Mouse (Mus musculus) CD4-positive helper T cell, adult 2 months (primary cell): Measurements from ENCODE around the gene Iah1.

Experiments used
- DNase-seq: peaks from one replicate; pipeline ENCODE4 v3.0.0-alpha.2; 2012; ENCODE audit warnings: low read depth, missing footprints, low spot score

Iah1 gene

DNA sequence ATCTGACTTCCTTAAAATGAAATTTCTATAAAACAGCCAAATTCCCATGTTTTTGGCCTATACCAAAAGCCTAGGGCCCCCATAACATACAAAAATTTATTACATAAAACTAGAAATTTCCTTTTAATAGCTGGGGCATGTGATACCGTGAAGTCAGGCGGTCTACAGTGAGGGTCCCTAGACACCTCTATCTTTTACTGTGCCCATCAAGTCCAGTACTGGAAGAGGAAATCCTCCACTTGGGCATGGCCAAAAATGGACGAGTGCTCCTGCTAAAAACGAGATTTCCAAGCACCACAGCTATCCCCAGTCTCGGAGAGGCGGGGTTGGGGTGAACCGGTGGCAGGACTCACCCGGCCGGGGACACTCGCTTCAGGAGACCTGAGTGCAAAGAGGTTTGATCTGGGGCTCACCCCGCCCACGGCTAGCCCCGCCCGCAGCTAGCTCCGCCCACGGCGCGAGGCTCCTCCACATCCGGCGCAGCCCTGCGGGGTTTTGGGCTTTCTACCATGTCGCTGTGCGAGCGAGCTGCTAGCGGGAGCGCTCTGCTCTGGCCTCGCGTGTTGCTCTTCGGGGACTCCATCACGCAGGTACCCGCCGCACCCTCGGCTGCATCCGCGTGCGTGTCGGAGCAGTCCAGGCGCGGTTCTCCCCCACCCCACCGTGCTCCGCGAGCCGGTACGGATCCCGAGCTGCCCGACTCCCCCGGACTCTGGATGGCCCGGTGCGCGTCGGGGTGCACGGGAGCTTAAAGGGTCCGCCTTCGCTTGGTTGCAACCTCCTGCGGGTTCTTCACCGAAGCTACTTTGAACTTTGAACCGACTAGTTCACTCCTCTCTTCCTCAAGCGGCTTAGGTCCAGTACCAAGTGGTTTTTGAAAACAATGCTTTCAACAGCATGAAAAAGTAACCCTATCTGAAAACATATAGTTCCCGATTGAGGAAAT, at the start of gene Iah1:
Gene Iah1 (plus strand): TSS at position 467 of the 946 bp plus-strand sequence.
- peak; percentile 92 for DNase-seq

DNA sequence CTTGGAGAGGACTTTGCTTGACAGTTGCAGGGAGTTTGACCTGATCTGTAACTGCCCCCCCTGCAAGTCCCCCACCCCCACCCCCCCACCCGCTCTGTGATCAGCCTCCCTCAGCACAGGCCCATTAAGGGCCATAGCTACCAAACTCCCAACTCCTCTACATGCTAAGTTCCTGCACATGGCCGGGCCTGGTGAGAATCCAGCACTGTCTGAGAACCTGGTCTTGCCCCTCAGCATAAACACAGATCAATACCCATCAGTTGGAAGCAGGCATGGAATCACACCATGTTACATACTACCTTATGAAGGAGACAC, 49.4 kb upstream of the Iah1 start:
- no peak for DNase-seq

DNA sequence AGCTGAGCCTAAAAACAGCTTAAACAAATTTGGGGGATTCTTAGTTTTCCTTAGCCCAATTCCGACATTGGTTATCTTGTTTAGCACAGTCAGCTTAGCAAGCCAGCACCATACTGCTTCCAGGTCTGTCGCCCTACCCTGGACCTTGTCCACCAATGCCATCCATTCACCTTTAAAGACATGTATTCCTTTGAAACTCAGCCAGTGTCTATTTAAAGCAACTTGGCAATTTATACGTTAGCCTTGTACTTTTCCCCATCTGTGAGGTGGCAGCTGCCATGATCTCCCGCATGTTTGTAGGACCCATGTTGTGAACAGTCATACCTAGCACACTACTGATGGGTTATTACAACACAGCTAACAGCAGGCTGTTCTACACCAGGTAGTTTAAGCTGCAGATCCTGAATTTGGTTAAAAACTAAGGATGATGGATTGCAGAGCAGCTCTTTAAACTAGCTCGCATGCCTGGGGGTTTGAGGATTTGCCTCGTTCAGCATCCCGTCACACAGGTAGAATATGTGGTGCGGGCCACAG, 48.0 kb upstream of the Iah1 start:
- DNase-seq: no peak

DNA sequence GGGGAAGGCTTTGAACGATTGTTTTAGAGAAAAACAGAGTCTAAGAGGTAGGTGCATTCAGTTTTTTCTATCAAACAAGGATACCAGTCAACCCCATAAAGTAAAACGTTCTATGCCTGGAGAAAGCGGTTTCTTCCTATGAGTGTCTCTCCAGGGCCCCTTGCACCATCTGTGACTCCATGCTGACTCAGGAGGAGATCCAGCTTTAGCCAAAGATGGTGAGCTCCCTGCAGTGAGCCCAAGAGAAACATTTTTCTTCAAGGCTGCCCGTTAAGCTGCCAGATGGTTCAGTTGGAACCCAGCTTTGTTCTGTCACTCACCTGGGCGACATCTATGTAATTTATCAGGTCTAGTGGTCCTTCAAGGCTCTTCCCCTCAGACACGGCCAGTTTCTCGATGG, 41.7 kb upstream of the Iah1 start:
- no peak for DNase-seq

DNA sequence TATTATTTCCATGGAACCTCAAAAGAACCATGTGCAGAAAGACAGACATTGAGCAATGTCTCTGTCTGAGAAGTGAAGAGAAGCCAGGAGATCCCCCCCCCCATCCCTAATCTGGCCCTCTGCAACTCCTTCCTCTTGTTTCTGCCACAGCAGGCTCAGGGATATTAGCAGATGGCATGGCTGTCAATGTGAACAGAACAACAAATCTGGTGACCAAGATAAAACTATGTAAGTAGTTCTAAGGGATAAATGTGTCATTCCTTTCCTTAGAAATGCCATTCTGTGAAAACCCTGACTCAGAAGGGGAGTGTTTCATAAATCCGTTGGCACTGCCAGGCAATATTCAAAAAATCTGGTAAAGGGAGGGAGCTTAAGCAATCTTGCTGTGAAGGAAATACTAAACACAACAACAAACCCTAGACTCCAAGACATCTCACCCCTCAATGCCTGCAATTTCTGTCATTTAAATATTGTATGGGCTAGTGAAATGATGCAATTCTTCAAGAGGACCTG, 38.8 kb upstream of the Iah1 start:
- DNase-seq: no peak

GRCm38 (mm10) chr12:21284761-21285441, 31.3 kb upstream of the Iah1 start, which contains the start of gene Cpsf3:
TSS of gene Cpsf3 (plus strand) at chr12:21285391.
- peak; percentile 42 for DNase-seq

- no peak for DNase-seq
Measured at GRCm38 (mm10) chr12:21285508-21286242, 30.5 kb upstream of the Iah1 start.

GRCm38 (mm10) chr12:21286243-21286622, 30.0 kb upstream of the Iah1 start, which contains the start of gene Itgb1bp1:
TSS of gene Itgb1bp1 (minus strand) at chr12:21286284.
- DNase-seq: peak; percentile 98

DNA sequence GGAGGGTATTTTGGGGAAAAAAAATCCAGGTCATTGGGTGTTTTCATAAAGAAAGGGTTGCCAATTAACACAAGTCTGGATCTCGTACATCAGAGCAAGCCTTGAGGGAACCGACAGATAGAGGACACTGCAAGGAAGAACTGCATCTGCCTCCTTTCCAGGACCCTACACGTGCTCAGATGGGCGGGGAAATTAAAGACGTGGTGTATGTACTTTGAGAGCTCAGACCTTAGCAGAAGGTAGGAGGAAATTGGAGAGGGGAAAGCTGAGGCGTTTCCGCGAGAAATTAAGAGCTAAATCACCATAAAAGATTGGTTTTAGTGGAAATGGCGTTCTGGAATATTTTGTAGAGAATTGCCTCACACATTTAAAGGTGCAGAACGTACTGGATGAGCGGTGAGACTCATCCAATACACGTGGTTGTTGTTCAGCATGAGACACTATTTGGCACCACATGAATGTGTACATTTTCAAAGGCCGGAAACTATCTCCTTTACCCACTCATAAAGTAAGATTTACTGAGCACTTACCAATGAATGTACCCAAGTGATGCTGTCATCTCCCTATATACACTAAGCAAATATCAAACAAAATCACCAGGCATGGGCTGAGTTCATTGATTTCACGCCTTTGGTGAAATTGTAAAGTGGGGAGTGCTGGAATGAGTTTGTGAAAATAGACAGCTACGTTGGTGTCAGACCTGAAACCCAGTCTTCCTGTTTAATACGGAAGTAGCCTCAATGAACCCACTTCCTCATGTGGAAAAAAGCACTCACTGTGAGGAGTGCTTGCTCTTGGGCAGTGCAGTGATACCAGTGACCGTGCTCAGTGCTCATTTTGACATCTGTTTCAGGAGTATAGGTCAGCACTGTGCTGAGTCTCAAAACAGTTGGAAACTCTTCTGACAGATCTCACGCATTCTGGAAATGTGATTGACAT, 29.2 kb upstream of the Iah1 start:
- DNase-seq: peak; percentile 75

DNA sequence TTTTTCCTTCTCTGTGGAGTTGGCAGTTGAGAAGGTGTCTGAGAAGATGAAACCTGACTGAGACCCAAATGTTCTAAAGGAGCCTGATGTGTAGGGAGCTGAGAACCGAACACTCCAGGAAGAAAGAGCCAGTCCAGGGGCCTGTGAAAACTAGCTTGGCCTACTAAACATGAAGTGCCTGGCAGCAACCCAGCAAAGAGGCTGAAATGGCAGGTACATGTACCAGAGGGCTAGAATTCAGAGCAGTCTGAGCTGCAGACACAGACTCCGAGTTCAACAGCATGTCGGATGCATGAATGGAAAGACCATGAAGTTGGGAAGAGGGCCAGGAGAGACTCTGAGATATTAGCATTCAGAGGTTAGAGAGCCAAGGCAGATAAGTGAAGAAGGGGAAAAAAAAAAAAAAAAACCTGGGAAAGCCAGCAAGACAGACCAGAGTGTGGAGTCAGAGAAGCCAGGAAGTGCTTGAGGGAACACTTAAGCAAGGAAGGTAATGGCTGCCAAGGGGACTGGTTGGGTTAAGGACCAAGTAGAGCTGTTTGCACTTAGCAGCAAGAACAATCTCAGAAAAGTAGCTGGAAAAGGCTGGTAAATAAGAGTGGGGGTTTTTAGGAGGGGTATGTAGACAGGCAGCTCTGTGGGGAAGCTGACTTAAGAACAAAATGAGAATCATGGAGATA, 27.3 kb upstream of the Iah1 start:
- DNase-seq: no peak

DNA sequence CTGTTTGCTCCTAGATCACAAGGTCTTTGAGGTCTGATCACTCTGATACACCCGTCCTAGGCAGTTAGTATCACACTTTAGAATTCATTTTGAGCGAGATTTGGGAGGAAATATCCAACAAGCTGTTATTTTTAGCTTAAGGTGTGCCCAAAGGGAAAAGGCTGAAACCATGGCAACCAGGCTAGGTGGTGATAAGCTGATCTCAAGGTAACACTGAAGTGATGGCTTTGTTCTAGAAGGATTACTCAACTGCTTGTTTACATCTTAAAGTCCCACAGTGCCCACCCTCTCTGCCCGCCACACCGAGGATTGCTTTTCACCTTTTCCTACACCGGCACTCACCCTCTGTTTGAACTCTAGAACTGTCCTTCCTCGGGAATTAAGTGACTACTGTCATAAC, 26.5 kb upstream of the Iah1 start:
- no peak for DNase-seq

GRCm38 (mm10) chr12:21298856-21299255, 17.3 kb upstream of the Iah1 start:
- no peak for DNase-seq

- DNase-seq: no peak
Measured at GRCm38 (mm10) chr12:21301324-21301723, 14.9 kb upstream of the Iah1 start.

- no peak for DNase-seq
Measured at GRCm38 (mm10) chr12:21301932-21302331, 14.3 kb upstream of the Iah1 start.

GRCm38 (mm10) chr12:21302361-21302783, 13.8 kb upstream of the Iah1 start:
- DNase-seq: no peak

GRCm38 (mm10) chr12:21305741-21306140, 10.4 kb upstream of the Iah1 start:
- no peak for DNase-seq

- DNase-seq: no peak
Measured at GRCm38 (mm10) chr12:21306721-21307120, 9.5 kb upstream of the Iah1 start.

DNA sequence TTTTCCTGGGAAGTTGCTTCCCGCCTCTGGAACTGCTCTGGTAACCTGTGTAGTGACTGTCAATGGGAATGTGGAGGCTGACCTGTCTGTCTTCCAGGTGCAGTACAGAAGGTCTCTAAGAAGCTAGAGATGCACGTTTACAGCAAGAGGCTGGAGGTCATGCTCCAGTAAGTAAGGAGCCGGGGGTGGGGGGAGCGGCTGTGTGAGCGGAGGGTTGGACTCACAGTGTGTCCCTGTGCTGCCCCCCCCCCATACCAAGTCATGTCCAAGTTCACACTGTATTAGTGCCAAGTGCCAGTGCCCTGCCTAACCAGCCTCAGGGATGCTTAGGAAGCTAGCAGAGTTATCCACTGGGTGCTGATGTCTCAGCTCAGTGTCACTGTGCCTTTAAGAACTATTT, 4.0 kb upstream of the Iah1 start:
- no peak for DNase-seq

- peak; percentile 11 for DNase-seq
Measured at GRCm38 (mm10) chr12:21316869-21317265, 678 bp downstream of the Iah1 start.
